Mouse (Mus musculus) cerebellum, postnatal 36 days (tissue): ENCODE data around the gene Xrcc1.
A peak's percentile ranks its signal among the peaks of the same experiment; 100 is the strongest.
"Not testable (repeated sequence)": the region's sequence is repeated elsewhere in the genome, so short reads cannot be mapped to it uniquely, and the experiment has no call there.

Experiments used
- DNase-seq, 2 experiments: peaks; one replicate each; pipeline ENCODE4 v3.0.0; 2021 to 2022; ENCODE audit warnings: mixed read lengths in 2 of 2

Gene Xrcc1

GRCm38 (mm10) chr7:24546068-24546614 lies at the start of gene Xrcc1, which contains the start of gene Pinlyp:
Gene Xrcc1, plus strand, starts transcription at chr7:24546289.
Gene Pinlyp, minus strand, starts transcription at chr7:24546118.
- peak in 1 of 2 experiments; percentile 17 for DNase-seq

- no peak for DNase-seq
Observed at GRCm38 (mm10) chr7:24499856-24500577, 46.1 kb upstream of the Xrcc1 start.

- peak; percentile 42 to 45 for DNase-seq
Observed at GRCm38 (mm10) chr7:24500929-24501328, 45.2 kb upstream of the Xrcc1 start.

- peak; percentile 39 to 46 for DNase-seq
Observed at GRCm38 (mm10) chr7:24501492-24501891, 44.6 kb upstream of the Xrcc1 start.

- DNase-seq, result no peak
Observed at GRCm38 (mm10) chr7:24504004-24504403, 42.1 kb upstream of the Xrcc1 start.

GRCm38 (mm10) chr7:24504868-24505267 lies 41.2 kb upstream of the Xrcc1 start:
- no peak for DNase-seq

GRCm38 (mm10) chr7:24505447-24506064 lies 40.5 kb upstream of the Xrcc1 start:
- no peak for DNase-seq

GRCm38 (mm10) chr7:24506065-24506459 lies 40.0 kb upstream of the Xrcc1 start:
- peak in 1 of 2 experiments; percentile 52 for DNase-seq

GRCm38 (mm10) chr7:24506476-24506837 lies 39.6 kb upstream of the Xrcc1 start:
- peak; percentile 70 to 78 for DNase-seq

GRCm38 (mm10) chr7:24506838-24507725 lies 39.0 kb upstream of the Xrcc1 start, which contains the start of gene Zfp428:
Gene Zfp428, plus strand, starts transcription at chr7:24507006.
- peak; percentile 90 to 92 for DNase-seq

- no peak for DNase-seq
Observed at GRCm38 (mm10) chr7:24507726-24508114, 38.4 kb upstream of the Xrcc1 start.

GRCm38 (mm10) chr7:24512355-24512754 lies 33.7 kb upstream of the Xrcc1 start, which contains the start of gene AC161166.1:
Gene AC161166.1, minus strand, starts transcription at chr7:24512455.
- DNase-seq, result no peak

- DNase-seq, result peak; percentile 64 to 69
Observed at GRCm38 (mm10) chr7:24516319-24516718, 29.8 kb upstream of the Xrcc1 start.

- no peak for DNase-seq
Observed at GRCm38 (mm10) chr7:24517077-24517476, 29.0 kb upstream of the Xrcc1 start.

GRCm38 (mm10) chr7:24517654-24518053 lies 28.4 kb upstream of the Xrcc1 start:
- no peak for DNase-seq

GRCm38 (mm10) chr7:24519130-24519529 lies 27.0 kb upstream of the Xrcc1 start:
- DNase-seq, result no peak

GRCm38 (mm10) chr7:24520054-24520453 lies 26.0 kb upstream of the Xrcc1 start:
- not testable (repeated sequence) for DNase-seq

- no peak for DNase-seq
Observed at GRCm38 (mm10) chr7:24522805-24523204, 23.3 kb upstream of the Xrcc1 start.

- no peak for DNase-seq
Observed at GRCm38 (mm10) chr7:24523723-24524122, 22.4 kb upstream of the Xrcc1 start.

- DNase-seq, result no peak
Observed at GRCm38 (mm10) chr7:24524978-24525377, 21.1 kb upstream of the Xrcc1 start.

- peak; percentile 78 to 79 for DNase-seq
Observed at GRCm38 (mm10) chr7:24525686-24526420, 20.2 kb upstream of the Xrcc1 start.

GRCm38 (mm10) chr7:24528861-24529260 lies 17.2 kb upstream of the Xrcc1 start:
- no peak for DNase-seq
